Mouse (Mus musculus) MEL (cell line): ENCODE measurements at regions not wholly inside any gene's neighbourhood (a gene's known extent, or its start where the extent isn't known, plus 50 kb on each side); places are given as distances from the start of the nearest gene placed in this dataset.
A peak's percentile ranks its signal among the peaks of the same experiment; 100 is the strongest.
"Not testable (repeated sequence)": the region's sequence is repeated elsewhere in the genome, so short reads cannot be mapped to it uniquely, and the experiment has no call there.

Experiments
- DNase-seq: peaks from one replicate; pipeline ENCODE4 v3.0.0; 2011; ENCODE audit warnings: low read depth, low spot score
- H3K27ac ChIP-seq: 2 replicates; pipeline ENCODE4 v1.5.1; 2012; ENCODE audit warnings: low read depth, mild to moderate bottlenecking, control low read depth, low read length, moderate library complexity; ENCODE audit not compliant: control insufficient read depth
- H3K27me3 ChIP-seq, 2 experiments: fragments of 150-350 bp in 1 of 2; sonication (generic) in 1 of 2; 2 replicates each; pipeline ENCODE4 v1.6.1; 2012; ENCODE audit warnings: low read length in 2 of 2, mild to moderate bottlenecking in 2 of 2, improper control_type of control experiment in 1 of 2, moderate library complexity in 1 of 2; ENCODE audit not compliant: insufficient read depth in 2 of 2, control insufficient read depth in 1 of 2
- H3K36me3 ChIP-seq, 2 experiments: 2 replicates each; pipeline ENCODE4 v1.6.1; 2012 to 2014; ENCODE audit warnings: low read length in 2 of 2, improper control_type of control experiment in 1 of 2, inconsistent platforms in 1 of 2, mild to moderate bottlenecking in 1 of 2; ENCODE audit not compliant: insufficient read depth in 2 of 2, control insufficient read depth in 1 of 2
- H3K4me1 ChIP-seq, 2 experiments: fragments of 150-350 bp in 1 of 2; sonication (generic) in 1 of 2; 2 replicates each; pipeline ENCODE4 v1.6.1; 2012; ENCODE audit warnings: low read length in 2 of 2, improper control_type of control experiment in 1 of 2, mild to moderate bottlenecking in 1 of 2; ENCODE audit not compliant: insufficient read depth in 2 of 2, control insufficient read depth in 1 of 2
- H3K4me3 ChIP-seq, 2 experiments: fragments of 150-350 bp in 1 of 2; sonication (generic) in 1 of 2; 2 replicates each; pipeline ENCODE4 v1.5.1; 2012; ENCODE audit warnings: low read depth in 2 of 2, low read length in 2 of 2, mild to moderate bottlenecking in 2 of 2, moderate library complexity in 2 of 2, control low read depth in 1 of 2, improper control_type of control experiment in 1 of 2; ENCODE audit not compliant: control insufficient read depth in 1 of 2, insufficient read depth in 1 of 2
- H3K79me2 ChIP-seq: 2 replicates; pipeline ENCODE4 v1.6.1; 2012; ENCODE audit warnings: mild to moderate bottlenecking, low read length, moderate library complexity; ENCODE audit not compliant: control insufficient read depth, poor library complexity, insufficient read depth
- H3K9ac ChIP-seq: 2 replicates; pipeline ENCODE4 v1.6.1; 2012; ENCODE audit warnings: low read depth, mild to moderate bottlenecking, control low read depth, low read length, moderate library complexity; ENCODE audit not compliant: control insufficient read depth, poor library complexity, severe bottlenecking
- H3K9me3 ChIP-seq: fragments of 150-350 bp; sonication (generic); replicated peaks from 2 replicates; pipeline ENCODE4 v1.6.1; 2012; ENCODE audit warnings: mild to moderate bottlenecking, low read length, improper control_type of control experiment, moderate library complexity; ENCODE audit not compliant: insufficient read depth
- CTCF ChIP-seq, 3 experiments: IDR thresholded peaks in 2 of 3; conservative IDR thresholded peaks in 1 of 3; 2 replicates each; pipeline ENCODE4 v1.5.1; 2011 to 2012; ENCODE audit warnings: low read length in 3 of 3, low read depth in 2 of 3, mild to moderate bottlenecking in 2 of 3, improper control_type of control experiment in 1 of 3, inconsistent platforms in 1 of 3, mixed read lengths in 1 of 3, moderate library complexity in 1 of 3; ENCODE audit not compliant: control insufficient read depth in 1 of 3, insufficient read depth in 1 of 3, poor library complexity in 1 of 3, severe bottlenecking in 1 of 3
- RAD21 ChIP-seq: IDR thresholded peaks from 2 replicates; pipeline ENCODE4 v1.6.1; 2011; ENCODE audit warnings: mild to moderate bottlenecking, low read depth, low read length, improper control_type of control experiment
- SMC3 ChIP-seq: IDR thresholded peaks from 2 replicates; pipeline ENCODE4 v1.6.1; 2011; ENCODE audit warnings: low read depth, low read length, improper control_type of control experiment

DNA sequence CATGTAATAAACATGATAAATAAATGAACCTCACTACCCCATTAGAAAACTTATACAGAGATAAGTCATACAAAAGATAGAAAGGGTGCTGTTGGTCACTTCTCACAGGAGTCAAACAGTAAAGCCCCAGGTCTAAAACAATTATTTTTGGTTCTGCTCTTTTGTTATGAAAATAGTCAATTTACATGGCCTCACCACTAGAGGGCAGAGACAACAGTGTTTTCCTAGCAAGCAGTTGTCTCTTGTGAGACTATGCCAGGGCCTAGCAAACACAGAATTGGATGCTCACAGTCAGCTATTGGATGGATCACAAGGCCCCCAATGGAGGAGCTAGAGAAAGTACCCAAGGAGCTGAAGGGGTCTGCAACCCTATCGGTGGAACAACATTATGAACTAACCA is 96.3 kb upstream of the 4930550L24Rik start:
- H3K27me3 ChIP-seq, H3K9ac ChIP-seq, H3K4me1 ChIP-seq, H3K9me3 ChIP-seq, H3K27ac ChIP-seq, H3K36me3 ChIP-seq, H3K4me3 ChIP-seq, H3K79me2 ChIP-seq: not testable (repeated sequence)
- TF ChIP-seq CTCF (IDR thresholded peaks at IDR 0.05 in 2 of 3, conservative IDR thresholded peaks at IDR 0.05 in 1 of 3; ENCODE audit: control insufficient read depth in 1 of 3, insufficient read depth in 1 of 3, low read depth in 2 of 3, low read length in 3 of 3, poor library complexity in 1 of 3, severe bottlenecking in 1 of 3): peak; percentile 5 to 47 (median 11); a peak in 3 of 6 replicates
- TF ChIP-seq SMC3: peak; percentile 59
- peak; percentile 44 for TF ChIP-seq RAD21
- peak; percentile 25 for DNase-seq
